Mouse (Mus musculus) ZHBTc4 (cell line): ENCODE measurements at regions not wholly inside any gene's neighbourhood (a gene's known extent, or its start where the extent isn't known, plus 50 kb on each side); places are given as distances from the start of the nearest gene placed in this dataset.

ENCODE experiments used
- DNase-seq: peaks from one replicate; pipeline ENCODE4 v3.0.0-alpha.2; 2011; ENCODE audit warnings: low read depth, low spot score

GRCm38 (mm10) chr15:26469901-26470383, 161.1 kb downstream of the March11 start:
- DNase-seq = peak; percentile 75

- no peak for DNase-seq
These were observed 178.5 kb downstream of the March11 start for GRCm38 (mm10) chr15:26487378-26487777.
